Comparison of ENCODE assay signal across 23 mouse cellular contexts in genomic region chr9:50101061-50101460, GRCm38 (mm10).
A peak's percentile ranks its signal among the peaks of the same experiment; 100 is the strongest.
DNase-seq lines count a peak whose midpoint lies in the region; ATAC-seq and TF ChIP-seq lines count a peak whose summit lies in the region.
"Had no signal": no experiment of that assay in that cellular context is flagged by ENCODE, and none has a peak within 500 bp of the region (broad histone marks: within the 10 kb centered on the region; RNA-seq: fewer than 3 reads in every experiment).

No protein-coding gene starts in this region.

- H3K4me1 ChIP-seq in heart, embryonic 10.5 days, result no peaks in the 10 kb centered on the region

- CTCF ChIA-PET in Patski (lab: Charles Lee), result interaction anchor here (1.2 kb wide), 1 partner anchor 34 kb away, joined by 4 read pairs; no protein-coding TSS in a partner anchor

- no peaks in the 10 kb centered on the region for H3K27me3 ChIP-seq in heart, embryonic 10.5 days (ENCODE audit: insufficient read depth, poor library complexity, severe bottlenecking)
- H3K27me3 ChIP-seq in Patski, result no peaks in the 10 kb centered on the region
- H3K27me3 ChIP-seq: CH12.LX had no signal

- WGBS in heart, embryonic 10.5 days, result 87% methylated on average over 1 of the region's 1 CpGs

- peak; percentile 20; the same call in 1 of the 2 replicates for ATAC-seq in frontal cortex, adult (ENCODE audit: low TSS enrichment)
- ATAC-seq in Patski, result no peak
- ATAC-seq: activated CD4-positive, CD25-positive, alpha-beta regulatory T cell, adult 4 months; CD4-positive, CD25-positive, alpha-beta regulatory T cell, adult 4 months had no signal

- in situ Hi-C loops in Patski (cut with MboI; ENCODE audit: low pct_unique_long_range_greater_than_20kb), result no loop called here

- POLR2A ChIA-PET in Patski (lab: Charles Lee), result interaction anchor here (0.6 kb wide), 1 partner anchor 234 kb away, joined by 3 read pairs; no protein-coding TSS in a partner anchor

- H3K9me3 ChIP-seq in heart, embryonic 10.5 days, result no peaks in the 10 kb centered on the region
- H3K9me3 ChIP-seq: G1E had no signal

- H3K36me3 ChIP-seq in heart, embryonic 10.5 days, result no peaks in the 10 kb centered on the region
- H3K36me3 ChIP-seq: G1E had no signal

- no peak for TF ChIP-seq CTCF in Patski (IDR thresholded peaks at IDR 0.05)

- no peak for DNase-seq in frontal cortex, postnatal 14 days (ENCODE audit: low spot score in 2 of 2)
- DNase-seq in heart, embryonic 10.5 days (ENCODE audit: low spot score), result peak; percentile 13
- no peak for DNase-seq in heart, postnatal 4 days
- DNase-seq in Patski (ENCODE audit: low read depth, low spot score), result peak; percentile 39
- peak; percentile 57 for DNase-seq in brain, adult 2 months (ENCODE audit: low read depth, low spot score)
- no peak for DNase-seq in lung, adult 18-20 months
- no peak for DNase-seq in gastrocnemius, adult 8-10 months (ENCODE audit: low spot score in 2 of 2)
- DNase-seq: adrenal gland, adult 2 months; adrenal gland, adult 8-10 months; adrenal gland, postnatal 10 days; adrenal gland, postnatal 14 days; adrenal gland, postnatal 25 days; adrenal gland, postnatal 36 days; B cell, adult 2 months; cerebellum, adult 11 months; cerebellum, adult 11-12 months; cerebellum, adult 18-20 months; cerebellum, adult 2 months had no signal

- no peak overlapping the region for H3K27ac ChIP-seq in heart, embryonic 10.5 days

- no peak overlapping the region for H3K4me3 ChIP-seq in heart, embryonic 10.5 days

Comparison
In these comparisons a context has a peak if more than half of its experiments do, and no peak if none do; other contexts are left out.
1. DNase-seq: peak in heart, embryonic 10.5 days (single experiment), Patski (single experiment) and brain, adult 2 months (single experiment); none in frontal cortex, postnatal 14 days (0 of 2), heart, postnatal 4 days (single experiment), lung, adult 18-20 months (0 of 2) and gastrocnemius, adult 8-10 months (0 of 2).